ENCODE assay signal across 27 mouse cellular contexts in the genomic region with DNA sequence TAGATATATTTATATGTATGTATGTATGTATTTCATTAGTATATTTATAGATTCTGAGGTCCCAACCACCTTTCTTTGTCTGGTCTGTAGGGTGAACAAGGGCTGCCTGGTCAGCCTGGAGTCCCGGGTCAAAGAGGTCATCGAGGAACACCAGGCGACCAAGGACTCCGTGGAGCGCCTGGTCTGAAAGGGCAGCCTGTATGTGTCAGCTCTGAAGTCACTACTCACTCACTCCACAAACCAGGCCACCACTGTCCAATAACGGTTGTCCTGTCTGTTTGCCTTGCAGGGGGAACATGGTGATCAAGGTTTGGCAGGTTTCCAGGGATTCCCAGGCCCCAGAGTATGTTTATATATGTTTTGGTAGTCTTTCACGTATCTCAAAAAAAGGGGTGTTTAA.
A peak's percentile ranks its signal among the peaks of the same experiment; 100 is the strongest.
DNase-seq lines count a peak whose midpoint lies in the region; ATAC-seq lines count a peak whose summit lies in the region.
"Had no signal": no experiment of that assay in that cellular context is flagged by ENCODE, and none has a peak within 500 bp of the region (broad histone marks: within the 10 kb centered on the region; RNA-seq: fewer than 3 reads in every experiment).

No protein-coding gene starts in this region.

- no peak overlapping the region for H3K4me3 ChIP-seq in liver, embryonic 12.5 days
- H3K4me3 ChIP-seq in liver, embryonic 15.5 days (replicated peaks), result no peak overlapping the region
- H3K4me3 ChIP-seq: embryonic facial prominence, embryonic 10.5 days; embryonic facial prominence, embryonic 13.5 days; erythroblast, embryonic 14.5 days; forebrain, embryonic 12.5 days; forebrain, embryonic 15.5 days; heart, adult 2 months; hindbrain, embryonic 10.5 days; hindbrain, embryonic 13.5 days had no signal

- no peaks in the 10 kb centered on the region for H3K4me1 ChIP-seq in liver, embryonic 12.5 days
- H3K4me1 ChIP-seq in liver, embryonic 15.5 days (replicated peaks), result no peaks in the 10 kb centered on the region
- H3K4me1 ChIP-seq: embryonic facial prominence, embryonic 10.5 days; embryonic facial prominence, embryonic 13.5 days; forebrain, embryonic 12.5 days; forebrain, embryonic 15.5 days; hindbrain, embryonic 10.5 days; hindbrain, embryonic 13.5 days had no signal

- 63% methylated on average over 7 of the region's 7 CpGs for WGBS in liver, embryonic 12.5 days (ENCODE audit: insufficient replicate concordance)
- WGBS in liver, embryonic 15.5 days (ENCODE audit: insufficient replicate concordance), result 61% methylated on average over 7 of the region's 7 CpGs

- no peaks in the 10 kb centered on the region for H3K36me3 ChIP-seq in liver, embryonic 12.5 days
- no peaks in the 10 kb centered on the region for H3K36me3 ChIP-seq in liver, embryonic 15.5 days (replicated peaks)
- H3K36me3 ChIP-seq: embryonic facial prominence, embryonic 10.5 days; embryonic facial prominence, embryonic 13.5 days; forebrain, embryonic 12.5 days; forebrain, embryonic 15.5 days; hindbrain, embryonic 10.5 days; hindbrain, embryonic 13.5 days had no signal

- peak; percentile 77 for ATAC-seq in liver, embryonic 12.5 days
- ATAC-seq in liver, embryonic 15.5 days (ENCODE audit: insufficient read depth), result peak; percentile 85
- ATAC-seq: activated CD4-positive, CD25-positive, alpha-beta regulatory T cell, adult 4 months; CD4-positive, CD25-positive, alpha-beta regulatory T cell, adult 4 months; forebrain, embryonic 15.5 days; hindbrain, embryonic 16.5 days had no signal

- no peaks in the 10 kb centered on the region for H3K9me3 ChIP-seq in liver, embryonic 12.5 days (replicated peaks)
- H3K9me3 ChIP-seq in liver, embryonic 15.5 days (replicated peaks), result no peaks in the 10 kb centered on the region
- H3K9me3 ChIP-seq: embryonic facial prominence, embryonic 10.5 days; embryonic facial prominence, embryonic 13.5 days; forebrain, embryonic 12.5 days; forebrain, embryonic 15.5 days; hindbrain, embryonic 10.5 days; hindbrain, embryonic 13.5 days had no signal

- no peak overlapping the region for H3K9ac ChIP-seq in liver, embryonic 12.5 days
- no peak overlapping the region for H3K9ac ChIP-seq in liver, embryonic 15.5 days
- H3K9ac ChIP-seq: embryonic facial prominence, embryonic 13.5 days; forebrain, embryonic 12.5 days; forebrain, embryonic 15.5 days; hindbrain, embryonic 13.5 days had no signal

- DNase-seq in liver, result peak; percentile 29
- DNase-seq in heart, postnatal 25 days (ENCODE audit: low spot score), result no peak
- DNase-seq in spleen, adult 18-20 months, result no peak
- no peak for DNase-seq in kidney, postnatal 10 days
- DNase-seq: adrenal gland, adult 8-10 months; adrenal gland, postnatal 25 days; cerebellum, adult 11-12 months; cerebellum, adult 8-10 months; cerebellum, postnatal 10 days; cerebellum, postnatal 36 days; embryo, embryonic 11 days; gastrocnemius, postnatal 36 days; heart, adult 2 months; heart, postnatal 36 days had no signal

- no peaks in the 10 kb centered on the region for H3K27me3 ChIP-seq in liver, embryonic 12.5 days (replicated peaks)
- no peaks in the 10 kb centered on the region for H3K27me3 ChIP-seq in liver, embryonic 15.5 days
- H3K27me3 ChIP-seq: embryonic facial prominence, embryonic 13.5 days; forebrain, embryonic 12.5 days; forebrain, embryonic 15.5 days; hindbrain, embryonic 13.5 days had no signal

- no peak overlapping the region for H3K4me2 ChIP-seq in liver, embryonic 12.5 days
- H3K4me2 ChIP-seq in liver, embryonic 15.5 days, result no peak overlapping the region
- H3K4me2 ChIP-seq: embryonic facial prominence, embryonic 13.5 days; forebrain, embryonic 12.5 days; forebrain, embryonic 15.5 days; heart, embryonic 11.5 days; hindbrain, embryonic 13.5 days had no signal

- no peak overlapping the region for H3K27ac ChIP-seq in liver, embryonic 12.5 days
- H3K27ac ChIP-seq in liver, embryonic 15.5 days (replicated peaks), result no peak overlapping the region
- H3K27ac ChIP-seq: embryonic facial prominence, embryonic 10.5 days; embryonic facial prominence, embryonic 13.5 days; forebrain, embryonic 12.5 days; forebrain, embryonic 15.5 days; heart, adult 2 months; hindbrain, embryonic 10.5 days; hindbrain, embryonic 13.5 days had no signal

- intact Hi-C loops in heart, postnatal 25 days (cut with DNase I), result no loop called here
